Mouse (Mus musculus) CD8-positive naive resting alpha-beta T cell, adult 57 days (primary cell): Measurements from ENCODE around the gene Aga. TPM values are rescaled to one million over a fixed set of nuclear protein-coding genes. Genes with fewer than 3 reads are reported as not detected.

Experiments
- total RNA-seq: library from RNA; stranded (reverse); gene quantifications from one replicate; pipeline ENCODE4 v1.2.4, GENCODE M21; 2023

The Aga gene
- 8.0 TPM for total RNA-seq

GRCm38 (mm10) chr8:53511551-53512127 lies at the start of gene Aga:
Aga (plus strand) TSS chr8:53511727.

Other genes with a start within 250 kb of the Aga start
- not detected for gene Neil3, start 127.3 kb downstream of the Aga start, total RNA-seq